Mouse (Mus musculus): ENCODE measurements at regions not wholly inside any gene's neighbourhood (a gene's known extent, or its start where the extent isn't known, plus 50 kb on each side); places are given as distances from the start of the nearest gene placed in this dataset.

GRCm38 (mm10) chr10:118743831-118744230, 126.2 kb downstream of the Dyrk2 start:
- no peak for TF ChIP-seq CTCF (conservative IDR thresholded peaks at IDR 0.05 in 1 of 2, IDR thresholded peaks at IDR 0.05 in 1 of 2; ENCODE audit: low read depth in 2 of 2, low read length in 2 of 2)
- TF ChIP-seq CHD2 (IDR thresholded peaks at IDR 0.05; ENCODE audit: low read length) = no peak
- TF ChIP-seq SMC3 (IDR thresholded peaks at IDR 0.05; ENCODE audit: low read depth, low read length) = no peak
- TF ChIP-seq POLR2A (IDR thresholded peaks at IDR 0.05; ENCODE audit: low read depth, low read length) = no peak
- no peak for TF ChIP-seq TCF12 (IDR thresholded peaks at IDR 0.05; ENCODE audit: low read depth, low read length)
- no peak for TF ChIP-seq MAZ (IDR thresholded peaks at IDR 0.05; ENCODE audit: low read depth, low read length)
- TF ChIP-seq ZNF384 (IDR thresholded peaks at IDR 0.05; ENCODE audit: low read depth, low read length) = no peak
- TF ChIP-seq UBTF (IDR thresholded peaks at IDR 0.05; ENCODE audit: low read depth, low read length) = no peak
- no peak for TF ChIP-seq ZC3H11A (IDR thresholded peaks at IDR 0.05; ENCODE audit: low read depth, low read length)
- TF ChIP-seq BHLHE40 (IDR thresholded peaks at IDR 0.05; ENCODE audit: low read depth, low read length) = no peak
- no peak for TF ChIP-seq RAD21 (IDR thresholded peaks at IDR 0.05; ENCODE audit: low read depth, low read length)
- no peak for TF ChIP-seq EP300 (IDR thresholded peaks at IDR 0.05; ENCODE audit: low read length)
